Mouse (Mus musculus): ENCODE measurements at regions not wholly inside any gene's neighbourhood (a gene's known extent, or its start where the extent isn't known, plus 50 kb on each side); places are given as distances from the start of the nearest gene placed in this dataset.
"Not testable (repeated sequence)": the region's sequence is repeated elsewhere in the genome, so short reads cannot be mapped to it uniquely, and the experiment has no call there.

DNA sequence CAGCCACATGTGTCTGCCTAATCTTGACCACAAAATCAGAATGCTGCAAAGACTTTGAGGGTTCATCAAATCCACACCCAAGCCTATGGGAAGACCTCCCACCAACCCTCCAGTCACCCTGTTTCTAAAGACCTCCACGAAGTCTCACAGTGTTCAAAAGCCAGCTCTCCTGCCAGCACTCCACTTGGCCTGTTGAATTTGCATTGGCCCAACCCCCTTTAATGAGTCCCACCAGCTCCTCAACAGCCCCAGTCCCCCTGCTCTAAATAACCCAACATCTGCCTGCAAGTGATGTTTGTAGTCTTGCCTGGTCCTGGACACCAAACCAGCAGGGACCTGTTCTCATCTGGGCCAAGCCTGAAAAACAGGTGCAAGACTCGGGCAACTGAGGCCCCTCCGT is 106.6 kb upstream of the Nt5e start:
- DNase-seq (ENCODE audit: low spot score in 2 of 2) = no peak

DNA sequence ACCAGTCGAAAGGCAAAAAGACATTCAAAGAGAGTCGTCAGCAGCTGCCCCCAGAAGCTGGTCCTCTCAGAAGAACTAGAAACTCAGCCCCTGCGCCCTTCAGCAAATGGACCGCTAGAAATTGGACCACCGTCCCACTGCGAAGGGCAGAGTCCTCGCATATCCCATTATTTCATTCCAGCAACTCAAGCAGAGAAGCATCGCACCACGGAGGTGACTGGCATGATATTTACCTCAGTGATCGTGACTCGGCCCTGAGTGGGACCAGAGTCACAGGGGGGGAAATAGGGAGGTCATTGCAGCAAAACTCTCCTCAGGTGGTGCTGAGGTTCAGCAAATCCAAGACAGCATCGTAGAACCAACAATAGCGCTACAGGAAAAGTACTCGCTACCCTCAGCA is 105.7 kb upstream of the Nt5e start:
- no peak for DNase-seq (ENCODE audit: low spot score in 2 of 2)

- peak in 1 of 2 experiments; percentile 44 for DNase-seq (ENCODE audit: low spot score in 2 of 2)
Measured at GRCm38 (mm10) chr9:88221850-88222353, 105.1 kb upstream of the Nt5e start.

GRCm38 (mm10) chr9:88237126-88237525 is 89.9 kb upstream of the Nt5e start:
- DNase-seq (ENCODE audit: low spot score in 2 of 2) = no peak

DNA sequence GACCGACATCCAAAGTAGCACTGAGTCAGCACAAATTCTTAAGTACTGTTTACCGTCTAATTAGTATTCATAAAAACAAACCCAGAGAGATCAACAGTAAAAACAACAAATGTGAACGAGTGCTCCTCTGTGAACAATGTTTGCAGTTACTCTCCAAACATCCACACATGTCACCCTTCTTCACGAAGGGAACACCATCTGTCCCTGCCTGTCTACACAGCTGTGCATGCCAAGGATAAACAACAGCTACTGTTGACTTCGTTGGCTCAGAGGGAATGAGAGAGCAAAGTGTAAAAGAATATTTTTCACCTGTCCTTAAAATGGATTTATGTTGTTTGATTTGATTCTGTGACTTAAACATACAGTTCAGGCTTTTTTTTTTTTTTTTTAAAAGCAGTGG is 88.7 kb upstream of the Nt5e start:
- no peak for DNase-seq (ENCODE audit: low spot score in 2 of 2)

DNA sequence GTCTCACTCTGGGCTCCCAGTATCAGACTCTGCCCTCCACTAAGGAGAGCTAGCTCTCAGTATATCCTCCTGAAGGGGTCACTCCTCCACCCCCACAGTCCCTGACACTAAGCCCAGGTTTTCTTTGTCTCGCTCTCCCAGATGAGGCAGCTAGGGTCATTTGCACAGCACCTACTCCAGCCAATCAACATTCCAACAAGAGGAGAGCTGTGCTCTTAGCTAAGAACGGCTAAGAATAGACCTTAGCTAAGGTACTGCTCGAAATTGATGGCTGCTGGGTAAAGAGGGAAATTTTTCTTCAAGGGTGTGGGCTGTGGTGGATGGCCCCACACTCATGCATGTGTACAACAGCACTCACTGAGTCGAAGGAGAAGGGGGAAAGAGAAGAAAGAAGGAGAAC is 86.3 kb upstream of the Nt5e start:
- DNase-seq (ENCODE audit: low spot score in 2 of 2) = peak; percentile 21 to 24

DNA sequence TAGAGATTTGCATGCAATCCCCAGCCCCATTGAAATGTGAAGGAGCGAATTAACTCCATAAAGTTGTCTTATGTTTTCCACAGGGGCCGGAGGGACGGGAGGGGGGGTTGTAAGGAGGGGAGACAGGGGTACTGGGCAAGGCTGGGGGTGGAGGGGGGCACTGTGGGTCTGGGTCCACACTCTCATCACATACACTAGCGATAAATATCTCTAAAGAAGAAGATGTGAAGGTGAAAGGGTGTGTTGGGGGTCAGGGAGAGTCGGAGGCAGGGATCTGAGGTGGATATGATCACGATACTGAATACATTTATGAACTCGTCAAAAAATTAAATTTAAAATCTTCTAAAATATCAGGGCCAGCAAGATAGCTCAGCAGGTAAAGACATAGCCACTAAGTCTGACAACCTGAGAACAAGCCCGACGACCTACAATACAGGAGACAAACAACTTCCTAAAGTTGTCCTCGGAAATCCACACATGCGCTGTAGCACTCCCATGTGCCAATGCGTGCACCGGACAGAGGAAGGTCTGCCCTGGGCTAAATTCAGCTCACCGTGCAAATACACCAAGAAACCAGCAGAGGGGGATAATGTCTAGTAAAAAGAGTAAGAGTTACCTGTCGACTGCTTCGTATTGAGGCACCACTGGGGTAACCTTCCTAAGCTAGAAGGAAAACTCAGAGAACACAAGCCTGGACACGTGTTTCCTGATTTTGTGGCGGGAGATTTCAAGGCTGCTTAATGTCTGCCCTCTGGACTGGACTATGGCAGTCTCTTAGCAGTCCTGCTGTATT is 85.6 kb upstream of the Nt5e start:
- peak; percentile 81 to 86 for DNase-seq (ENCODE audit: low spot score in 2 of 2)

DNA sequence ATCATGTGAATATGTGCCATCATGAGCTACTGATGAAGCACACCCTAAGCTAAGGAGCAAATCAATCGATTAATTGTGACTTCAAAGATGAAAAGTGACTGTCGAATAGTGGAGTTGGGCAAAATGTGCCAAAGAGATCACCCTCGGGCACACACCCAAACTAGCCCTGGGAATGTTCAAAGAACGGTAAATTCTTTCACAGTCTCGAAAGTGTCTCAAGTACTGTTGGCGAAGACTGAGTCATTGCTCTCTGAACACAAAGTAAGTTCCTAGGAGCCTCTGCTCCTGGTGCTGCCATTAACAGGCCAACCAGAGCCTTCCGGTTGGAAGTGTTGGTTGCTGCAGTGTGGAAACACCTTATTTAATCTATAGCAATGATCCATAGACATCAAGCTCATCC is 84.5 kb upstream of the Nt5e start:
- no peak for DNase-seq (ENCODE audit: low spot score in 2 of 2)

- DNase-seq (ENCODE audit: low spot score in 2 of 2) = peak in 1 of 2 experiments; percentile 3
Measured at GRCm38 (mm10) chr9:88244492-88244891, 82.5 kb upstream of the Nt5e start.

- DNase-seq (ENCODE audit: low spot score in 2 of 2) = no peak
Measured at GRCm38 (mm10) chr9:88255948-88256347, 71.0 kb upstream of the Nt5e start.

- DNase-seq (ENCODE audit: low spot score in 2 of 2) = peak; percentile 60 to 68
Measured at GRCm38 (mm10) chr9:88259627-88260026, 67.4 kb upstream of the Nt5e start.

- DNase-seq (ENCODE audit: low spot score in 2 of 2) = no peak
Measured at GRCm38 (mm10) chr9:88260072-88260635, 66.8 kb upstream of the Nt5e start.

- DNase-seq (ENCODE audit: low spot score in 2 of 2) = no peak
Measured at GRCm38 (mm10) chr9:88262461-88262860, 64.5 kb upstream of the Nt5e start.

GRCm38 (mm10) chr9:88266346-88266745 is 60.7 kb upstream of the Nt5e start:
- DNase-seq (ENCODE audit: low spot score in 2 of 2) = not testable (repeated sequence)

DNA sequence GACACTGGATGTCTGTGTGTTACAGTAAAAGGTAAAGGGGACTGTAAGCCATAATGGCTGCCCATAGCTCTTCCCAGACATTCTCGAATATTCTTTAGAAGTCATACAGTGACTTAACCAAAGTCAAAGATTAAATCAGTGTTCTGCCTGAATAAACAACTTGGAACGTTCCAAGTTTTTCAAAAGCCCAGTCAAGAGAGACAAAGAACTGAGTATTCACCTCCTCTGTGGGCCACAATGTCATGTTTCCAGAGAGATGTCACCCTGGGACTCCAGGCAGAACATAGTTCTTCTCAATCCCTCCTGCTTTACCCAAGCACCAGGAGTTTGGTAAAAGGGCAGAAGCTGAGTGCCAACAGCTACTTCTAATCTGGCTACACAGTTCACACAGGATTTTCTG is 58.2 kb upstream of the Nt5e start:
- DNase-seq (ENCODE audit: low spot score in 2 of 2) = no peak

DNA sequence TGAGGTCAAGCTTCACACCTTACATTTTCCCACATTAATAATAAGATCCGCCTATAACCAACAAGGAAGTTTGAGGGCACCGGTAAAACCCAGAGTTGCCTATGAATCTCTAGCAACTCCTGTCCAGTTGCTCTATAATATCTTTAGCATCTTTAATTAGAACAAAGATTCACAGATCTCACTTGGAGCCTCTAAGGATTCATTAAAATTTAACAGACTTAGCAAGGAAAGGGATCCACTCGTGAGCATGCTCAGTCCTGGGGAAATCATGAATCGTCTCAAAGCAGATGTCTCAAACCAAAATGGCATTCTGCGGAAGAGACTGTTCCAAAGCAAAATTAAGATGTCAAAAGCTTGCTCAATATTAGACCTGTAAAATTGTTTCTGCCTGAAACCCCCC is 57.8 kb upstream of the Nt5e start:
- DNase-seq (ENCODE audit: low spot score in 2 of 2) = no peak

DNA sequence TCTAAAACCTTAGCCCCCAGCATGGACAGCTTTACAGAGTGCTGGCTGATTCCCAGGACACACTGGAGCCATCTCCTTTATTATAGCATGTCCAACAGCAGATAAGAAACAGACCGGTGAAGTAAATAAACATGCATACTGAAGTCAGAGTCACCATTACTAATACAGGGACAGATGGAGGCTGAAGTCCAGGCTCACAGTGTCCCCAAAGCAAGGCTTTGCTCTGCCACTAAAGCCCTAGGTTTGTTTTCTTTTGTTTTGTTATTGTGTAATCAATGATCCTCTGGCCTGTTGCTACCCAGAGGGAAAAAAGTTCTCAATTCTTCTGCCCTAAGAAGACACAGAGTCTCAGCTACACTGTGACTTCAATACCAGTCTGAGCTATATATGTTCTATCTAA is 56.2 kb upstream of the Nt5e start:
- DNase-seq (ENCODE audit: low spot score in 2 of 2) = no peak

DNA sequence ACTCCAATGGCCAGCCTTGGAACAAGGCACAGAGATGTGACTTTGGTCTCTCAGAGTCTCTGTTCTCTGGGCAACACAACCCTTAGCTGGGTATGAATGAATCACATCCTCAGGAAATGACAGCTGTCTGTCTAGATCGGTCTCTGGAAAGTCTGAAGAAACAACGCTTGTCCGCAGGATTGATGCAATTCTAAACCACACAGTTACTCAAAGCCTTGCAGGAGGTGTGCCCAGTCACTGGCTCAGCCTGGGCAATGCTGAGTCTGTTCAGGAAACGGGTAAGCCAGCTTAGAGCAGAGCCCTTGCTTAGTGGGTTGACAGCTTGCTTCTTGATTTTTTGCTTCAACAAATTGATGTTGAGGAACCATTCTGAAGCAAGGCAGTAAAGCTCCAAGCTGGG is 53.7 kb upstream of the Nt5e start:
- no peak for DNase-seq (ENCODE audit: low spot score in 2 of 2)

DNA sequence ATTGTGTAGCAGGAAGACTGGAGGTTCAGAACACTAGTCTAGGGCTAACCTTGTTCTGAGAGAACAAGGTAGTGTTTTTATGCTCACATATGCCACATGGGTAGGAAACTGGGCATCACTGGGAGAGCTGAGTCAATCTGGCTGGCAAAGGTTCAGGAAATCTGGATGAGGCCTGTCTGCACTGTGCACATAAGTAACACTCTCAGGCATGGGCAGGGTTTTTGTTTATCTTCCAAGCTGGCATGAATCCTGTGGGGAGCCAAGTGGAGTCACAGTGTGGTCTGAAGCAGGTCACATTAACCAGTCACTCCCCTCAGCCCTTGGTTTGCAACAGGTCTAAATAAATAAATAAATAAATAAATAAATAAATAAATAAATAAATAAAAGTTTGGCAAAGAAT is 53.0 kb upstream of the Nt5e start:
- DNase-seq (ENCODE audit: low spot score in 2 of 2) = peak; percentile 58 to 77

GRCm38 (mm10) chr9:88274681-88275336 is 52.2 kb upstream of the Nt5e start:
- no peak for DNase-seq (ENCODE audit: low spot score in 2 of 2)

DNA sequence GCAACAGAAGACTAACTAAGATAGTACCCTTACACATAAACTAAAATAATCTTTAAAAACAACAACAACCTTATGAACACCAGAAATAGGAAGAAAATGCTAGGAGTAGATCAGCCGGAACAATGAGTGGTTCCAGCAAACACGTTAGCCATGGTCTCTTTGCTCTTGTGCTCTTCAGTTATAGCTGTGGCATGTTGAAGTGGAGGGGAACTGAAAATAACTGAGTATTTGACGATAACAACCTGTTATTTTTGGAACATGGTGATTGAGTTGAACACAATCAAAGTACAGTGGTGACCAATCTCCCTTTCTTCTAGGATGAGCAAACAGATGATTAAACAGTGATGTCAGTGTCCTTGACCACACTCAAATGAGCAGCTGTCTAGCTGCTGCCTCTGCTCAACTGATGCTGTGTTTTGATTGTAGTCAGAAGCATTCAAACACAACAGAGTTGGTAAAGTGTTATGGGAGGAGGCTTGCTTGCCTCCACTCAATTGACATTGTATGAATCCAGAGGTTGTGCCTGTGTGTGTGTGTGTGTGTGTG is 50.9 kb upstream of the Nt5e start:
- peak; percentile 18 to 23 for DNase-seq (ENCODE audit: low spot score in 2 of 2)

- no peak for DNase-seq (ENCODE audit: low spot score in 2 of 2)
Measured at GRCm38 (mm10) chr9:88277031-88277430, 50.0 kb upstream of the Nt5e start.
